Mouse (Mus musculus): Measurements from ENCODE around the gene Gm11492. TPM values are rescaled to one million over a fixed set of nuclear protein-coding genes. Genes with fewer than 3 reads are reported as not detected.

Gene Gm11492
- polyA plus RNA-seq (2012; rRNA removed): not detected in 2 replicates

DNA sequence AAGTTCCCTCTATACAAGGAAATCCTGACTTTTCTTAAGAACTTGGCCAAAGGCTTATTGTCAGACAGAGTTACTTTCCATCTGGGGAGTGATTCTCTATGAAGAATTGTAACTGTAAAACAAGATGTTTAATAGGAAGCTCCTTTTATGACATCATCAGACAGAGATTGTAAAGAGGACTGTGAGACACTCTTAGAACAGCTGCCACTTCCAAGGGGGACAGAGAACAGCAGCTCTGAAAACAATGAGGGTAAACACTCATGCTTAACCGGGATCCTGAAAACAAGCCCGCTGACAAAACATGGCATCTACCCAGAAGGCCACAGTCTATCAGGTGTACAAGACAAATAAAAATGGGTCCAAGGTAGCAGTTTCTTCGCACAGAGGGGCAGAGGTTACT lies at the start of gene Gm11492:
Gene Gm11492 (plus strand): TSS at position 153 of the 400 bp plus-strand sequence.

DNA sequence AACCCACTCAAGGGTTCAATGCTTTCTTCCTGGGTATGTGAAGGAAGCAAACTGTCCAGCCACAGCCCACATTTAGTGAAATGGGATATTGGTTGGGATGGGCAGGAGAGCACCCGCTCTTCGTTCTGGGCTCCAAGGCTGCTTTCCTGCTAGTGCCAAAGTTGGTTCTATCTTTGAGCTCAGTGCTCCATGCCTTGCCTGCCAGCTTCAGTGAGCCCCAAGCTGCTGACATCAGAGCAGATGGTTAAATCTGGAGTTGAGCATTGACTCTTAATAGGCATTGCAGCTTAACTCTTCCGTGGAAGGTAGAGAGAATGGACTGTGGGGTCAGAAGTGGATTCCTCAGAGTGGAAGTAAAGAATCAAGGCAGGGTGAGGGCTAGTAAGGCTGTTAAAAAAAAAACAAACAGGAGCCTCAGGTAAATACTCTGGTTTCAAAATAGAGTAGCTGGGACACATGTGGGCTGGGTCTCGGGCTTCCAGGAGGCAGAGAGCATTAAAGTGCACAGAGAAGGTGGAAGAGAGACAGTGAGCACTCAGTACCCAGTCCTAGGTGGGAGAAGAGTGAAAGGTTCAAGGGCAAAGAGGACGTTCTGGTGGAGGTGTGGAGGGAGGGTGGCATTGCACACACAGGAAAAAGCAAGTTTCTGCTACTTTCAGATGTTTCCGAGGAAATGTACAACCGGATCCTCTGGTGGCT lies 2.0 kb downstream of the Gm11492 start, which contains the start of gene Sept4:
Gene Sept4 (plus strand): TSS at position 649 of the 699 bp plus-strand sequence.

DNA sequence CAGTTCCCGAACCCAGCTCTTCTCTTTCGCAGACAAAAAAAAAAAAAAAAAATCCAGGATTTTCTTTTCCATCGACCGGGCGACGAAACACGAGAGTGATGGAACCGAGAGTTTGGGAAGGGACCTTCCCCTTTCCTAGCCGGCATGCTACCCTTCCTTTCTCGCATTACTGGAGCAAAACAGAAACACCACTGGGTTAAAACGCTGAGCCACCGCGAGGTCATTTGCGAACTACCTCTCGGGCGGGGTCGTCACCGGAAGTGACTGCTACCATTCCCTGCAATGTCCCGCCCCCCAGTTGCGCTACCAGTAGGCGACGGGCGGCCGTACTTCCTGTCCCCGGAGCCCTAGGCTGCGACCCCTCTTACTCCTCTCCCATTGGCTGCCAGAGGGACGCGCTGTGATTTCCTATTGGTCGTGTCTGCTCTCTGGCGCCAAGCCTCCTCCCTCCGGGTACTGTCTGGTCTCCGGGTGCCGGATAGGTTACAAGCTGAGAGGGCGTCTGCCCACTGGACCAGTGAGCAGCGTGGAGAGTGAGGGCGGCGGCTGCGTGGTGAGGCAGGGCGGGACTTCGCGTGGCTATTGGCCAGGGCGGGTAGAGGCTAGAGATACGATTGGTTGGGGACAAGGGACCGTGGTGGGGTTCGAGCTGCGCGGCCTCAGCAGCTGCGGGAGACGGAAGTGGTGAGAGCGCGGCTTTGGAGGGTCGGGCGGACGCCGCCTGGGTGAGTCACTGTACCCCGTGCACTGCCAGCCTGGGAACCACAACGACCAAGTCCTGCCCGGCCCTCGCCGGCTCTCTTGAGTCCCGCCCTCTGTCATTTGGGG lies 25.3 kb downstream of the Gm11492 start, which contains the start of gene Mtmr4:
Gene Mtmr4 (plus strand): TSS at position 637 of the 828 bp plus-strand sequence.

DNA sequence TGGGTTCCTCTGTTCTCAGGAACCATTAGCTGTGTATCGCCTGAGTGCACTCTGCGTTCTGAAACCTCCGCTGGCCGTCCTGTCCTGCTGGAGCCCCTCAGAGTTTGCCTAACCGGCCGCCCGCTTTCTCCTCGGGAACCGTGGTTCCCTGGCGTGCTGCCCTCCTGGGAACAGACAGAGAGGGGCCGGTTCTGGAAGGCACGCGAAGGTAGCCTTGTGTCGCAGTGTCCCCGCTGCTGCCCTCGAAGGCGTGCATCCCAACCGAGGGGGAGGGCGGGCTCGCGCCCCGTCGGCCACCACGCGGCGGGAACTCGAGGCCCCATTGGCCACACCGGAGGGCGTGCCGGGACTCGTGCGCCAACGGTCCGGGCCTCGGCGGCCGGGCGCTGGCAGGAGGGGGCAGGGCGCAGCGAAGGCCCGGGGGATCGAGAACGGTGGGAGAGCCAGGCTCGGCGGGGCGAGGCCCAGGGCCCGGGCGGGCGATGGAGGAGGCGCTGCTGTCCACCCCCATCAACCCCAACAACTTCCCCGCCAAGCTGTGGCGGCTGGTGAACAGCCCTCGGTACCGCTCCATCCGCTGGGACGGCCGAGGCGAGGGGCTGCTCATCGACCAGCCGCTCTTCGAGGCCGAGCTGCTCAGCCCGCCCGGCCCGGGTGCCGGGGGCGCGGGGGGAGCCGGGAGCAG lies 50.5 kb downstream of the Gm11492 start, which contains the start of gene Hsf5:
Gene Hsf5 (plus strand): TSS at position 375 of the 685 bp plus-strand sequence.

Other genes starting within 250 kb of the Gm11492 start
- 0.86 and 0.87 TPM in 2 replicates for gene Ppm1e, start 207.6 kb upstream of the Gm11492 start, polyA plus RNA-seq (2012; rRNA removed)
- 0.38 and 0.52 TPM in 2 replicates for gene Rad51c, start 161.7 kb upstream of the Gm11492 start, polyA plus RNA-seq (2012; rRNA removed)
- 0.08 and 0.16 TPM in 2 replicates for gene Tex14, start 161.6 kb upstream of the Gm11492 start, polyA plus RNA-seq (2012; rRNA removed)
- gene Sept4, start 2.2 kb downstream of the Gm11492 start, polyA plus RNA-seq (2012; rRNA removed): 15.0 and 17.0 TPM in 2 replicates
- 27.3 and 29.5 TPM in 2 replicates for gene Mtmr4, start 25.5 kb downstream of the Gm11492 start, polyA plus RNA-seq (2012; rRNA removed)
- gene Hsf5, start 50.5 kb downstream of the Gm11492 start, polyA plus RNA-seq (2012; rRNA removed): 0.06 TPM in 2 replicates
- 23.8 and 24.7 TPM in 2 replicates for gene Rnf43, start 96.1 kb downstream of the Gm11492 start, polyA plus RNA-seq (2012; rRNA removed)
- 33.1 and 41.4 TPM in 2 replicates for gene Supt4a, start 170.9 kb downstream of the Gm11492 start, polyA plus RNA-seq (2012; rRNA removed)
- 0.90 and 1.5 TPM in 2 replicates for gene Tspoap1, start 193.9 kb downstream of the Gm11492 start, polyA plus RNA-seq (2012; rRNA removed)
- gene Mpo, start 226.9 kb downstream of the Gm11492 start, polyA plus RNA-seq (2012; rRNA removed): 0.20 and 0.34 TPM in 2 replicates